Mouse (Mus musculus) heart, adult 8-10 months (tissue): ENCODE measurements around the gene Lypd6. TPM values are rescaled to one million over a fixed set of nuclear protein-coding genes. Genes with fewer than 3 reads are reported as not detected.

Experiments used
- DNase-seq: peaks from one replicate; pipeline ENCODE4 v3.0.0; 2022; ENCODE audit warnings: low spot score
- total RNA-seq, 4 experiments: library from RNA; stranded (reverse); gene quantifications; 2 replicates each; pipeline ENCODE4 v1.2.4; 2022

Lypd6 gene
- total RNA-seq, 4 experiments from 2014 or later: 0.24 to 2.8 (median 0.73) TPM

DNA sequence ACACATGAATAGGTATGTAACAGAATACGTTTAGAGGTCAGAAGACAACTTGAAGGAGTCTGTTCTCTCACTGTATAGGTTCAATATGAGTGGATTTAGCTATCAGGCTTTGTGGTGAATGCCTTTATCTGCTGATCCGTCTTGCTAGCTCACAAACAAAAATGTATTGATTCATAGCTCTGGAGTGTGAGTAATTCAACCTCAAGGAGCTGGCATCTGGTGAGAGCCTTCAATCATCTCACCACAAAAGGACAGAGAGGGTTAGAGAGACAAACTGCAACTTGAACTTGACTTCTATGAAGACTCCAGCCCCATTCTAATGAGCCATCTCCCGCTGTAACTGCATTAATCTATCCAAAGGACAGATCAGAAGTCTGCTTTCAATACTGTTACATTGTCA lies 40.6 kb downstream of the Lypd6 start:
- no peak for DNase-seq

DNA sequence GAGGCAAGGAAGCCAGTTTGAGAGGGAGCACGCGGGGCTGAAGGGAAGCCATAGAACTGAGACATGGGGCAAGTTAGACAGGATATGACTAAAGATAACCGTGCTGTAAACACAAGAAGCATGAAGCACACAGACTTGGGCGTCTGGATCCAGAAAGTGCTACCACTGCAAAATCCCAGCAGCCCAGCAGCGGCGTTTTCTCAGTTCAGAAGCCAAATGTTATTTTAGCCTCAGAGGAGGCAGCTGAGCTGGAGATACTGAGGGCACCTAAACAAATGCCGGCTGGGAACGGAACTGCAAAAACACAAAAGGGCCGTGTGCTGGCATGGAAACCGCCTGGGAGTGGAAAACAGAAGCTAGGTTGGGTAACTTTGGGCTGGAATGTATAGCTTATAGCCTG lies 43.9 kb downstream of the Lypd6 start:
- peak; percentile 19 for DNase-seq

DNA sequence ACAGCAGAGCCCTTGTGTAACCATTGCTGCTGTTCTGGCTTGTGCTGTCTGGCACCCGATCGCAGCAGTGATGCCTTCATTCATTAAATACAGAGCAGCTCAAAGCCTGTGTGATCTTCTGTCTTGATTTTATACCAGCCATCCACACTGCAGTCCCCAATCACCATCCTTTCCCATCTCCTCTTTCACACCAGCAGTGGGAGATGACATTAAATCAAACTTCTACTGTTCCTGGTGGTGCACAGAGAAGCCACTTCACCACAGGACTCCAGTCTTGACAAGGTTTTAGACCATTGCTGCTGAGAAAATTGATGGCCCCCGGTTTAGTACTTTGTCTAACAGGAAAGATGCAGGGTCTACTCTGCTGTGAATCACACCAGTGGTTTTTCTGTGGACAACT lies 44.9 kb downstream of the Lypd6 start:
- no peak for DNase-seq

DNA sequence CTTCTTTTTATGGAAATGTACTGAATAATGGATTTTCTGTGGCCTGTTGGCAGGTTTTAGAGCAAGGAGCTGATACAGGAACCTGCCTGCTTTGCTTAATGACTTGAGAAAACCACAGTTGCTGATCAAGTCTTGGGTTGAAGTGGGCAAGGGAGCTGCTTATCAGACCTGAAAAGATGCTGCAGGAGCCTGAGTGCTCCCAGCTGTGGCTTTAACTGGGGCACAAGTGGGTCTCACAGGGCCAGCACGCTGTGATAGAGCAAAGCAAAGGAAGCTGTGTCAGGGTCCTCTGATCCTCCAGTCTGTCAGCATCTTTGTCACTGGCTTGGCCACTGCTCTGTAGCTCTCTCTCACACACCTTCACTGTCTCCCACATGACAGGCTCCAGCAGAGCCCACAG lies 45.4 kb downstream of the Lypd6 start:
- DNase-seq: no peak

DNA sequence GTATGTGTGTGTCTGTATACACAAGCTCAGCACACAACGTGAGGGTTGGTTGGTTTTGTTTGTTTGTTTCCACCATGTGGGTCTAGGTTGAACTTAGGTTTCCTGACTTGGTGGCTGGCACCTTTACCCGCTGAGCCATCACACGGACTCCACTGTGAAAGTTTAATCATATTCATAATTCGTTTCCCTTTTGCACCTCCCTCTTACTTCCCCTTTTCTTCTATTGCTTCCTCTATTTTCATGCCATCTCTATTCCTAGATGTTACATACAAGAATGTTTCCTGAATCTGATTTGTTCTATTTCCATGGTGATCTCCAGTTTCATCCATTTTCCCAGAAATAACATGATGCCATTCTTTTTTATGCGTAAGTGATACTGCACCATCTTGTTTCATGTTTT lies 46.2 kb downstream of the Lypd6 start:
- DNase-seq: no peak

DNA sequence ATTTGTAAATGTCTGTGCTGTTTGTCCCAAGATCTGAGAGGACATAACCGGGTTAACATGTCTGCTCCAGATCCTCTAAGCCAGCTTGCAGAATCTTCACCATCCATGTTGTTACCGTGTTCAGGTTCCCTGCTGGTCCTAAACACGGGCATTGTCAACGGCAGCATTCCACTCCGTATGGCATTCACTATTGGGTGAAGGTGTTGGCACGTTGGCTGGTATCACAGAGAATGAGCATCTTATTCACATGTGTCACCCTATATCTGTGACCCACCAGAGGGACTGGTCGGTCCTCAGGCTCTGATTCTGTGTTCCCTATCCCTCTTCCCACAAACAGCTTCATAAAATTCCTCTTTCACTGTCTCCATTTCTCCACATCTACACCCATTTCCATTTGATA lies 52.9 kb downstream of the Lypd6 start:
- no peak for DNase-seq

DNA sequence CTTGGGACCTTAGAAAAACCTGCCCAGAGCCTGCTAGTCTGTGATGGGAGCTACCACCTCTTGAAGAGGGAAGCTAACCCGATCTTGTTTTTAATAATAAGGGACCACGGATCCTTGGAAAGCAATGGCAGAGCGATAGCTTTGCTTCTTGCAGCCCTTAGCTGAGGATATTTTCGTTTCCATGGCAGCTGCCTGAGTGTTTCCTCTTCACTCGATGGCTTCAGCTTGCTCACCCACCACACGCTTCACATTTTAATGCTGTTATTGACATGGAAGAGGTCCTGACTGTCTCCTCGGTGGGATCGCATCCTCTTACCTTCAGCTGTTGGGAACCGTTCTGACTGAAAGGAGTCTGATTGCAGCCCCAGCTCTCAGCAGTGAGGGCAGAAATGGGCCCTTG lies 54.6 kb downstream of the Lypd6 start:
- DNase-seq: no peak

DNA sequence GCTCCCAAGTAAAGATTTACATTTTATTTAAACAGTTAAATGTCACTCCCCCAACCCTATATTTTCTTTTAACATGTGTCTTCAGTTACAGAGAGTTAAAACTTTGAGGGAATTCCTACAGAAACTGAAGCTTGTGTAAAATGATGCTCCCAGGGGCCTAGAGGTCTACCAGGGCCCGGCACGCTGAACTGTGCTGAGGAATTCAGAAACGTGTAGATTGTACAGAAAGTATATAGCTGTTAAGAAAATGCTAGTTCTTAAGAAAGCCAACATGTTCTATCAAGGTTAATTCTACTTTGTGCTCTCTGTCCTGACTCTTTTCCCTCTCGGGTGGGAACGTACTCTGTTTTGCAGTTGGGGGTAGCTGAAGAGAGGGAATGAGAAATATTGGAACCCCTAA lies 57.1 kb downstream of the Lypd6 start:
- no peak for DNase-seq

DNA sequence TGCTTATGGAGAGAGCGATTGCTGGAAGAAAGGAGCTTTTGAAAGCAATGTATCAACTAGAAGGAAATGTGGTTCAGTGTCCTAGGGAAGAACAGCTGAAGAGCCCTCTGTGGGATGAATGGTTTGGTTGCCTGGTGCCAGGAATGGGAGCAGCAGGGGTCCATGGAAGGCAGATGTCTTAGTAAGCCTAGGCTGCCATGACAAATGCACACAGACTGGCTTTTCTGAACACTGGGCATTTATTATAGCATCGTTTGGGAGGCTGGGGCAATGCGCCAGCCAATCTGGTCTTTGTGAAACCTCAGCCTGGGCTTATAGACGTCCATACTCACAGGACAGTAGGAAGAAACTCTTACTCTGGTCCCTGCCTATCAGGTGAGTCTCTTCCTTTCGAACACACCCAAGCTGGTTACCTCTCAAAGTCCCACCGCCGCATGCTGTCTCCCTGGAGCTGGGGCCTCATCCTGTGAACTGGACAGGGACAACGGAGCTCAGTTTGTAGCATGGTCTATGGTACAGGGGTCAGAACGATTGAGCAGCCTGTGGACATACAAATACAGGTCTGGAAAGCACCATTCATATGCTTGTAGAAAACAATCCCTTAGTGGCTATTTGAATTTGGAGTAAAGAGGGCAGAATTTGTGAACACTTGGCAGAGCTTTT lies 61.4 kb downstream of the Lypd6 start:
- DNase-seq: no peak

DNA sequence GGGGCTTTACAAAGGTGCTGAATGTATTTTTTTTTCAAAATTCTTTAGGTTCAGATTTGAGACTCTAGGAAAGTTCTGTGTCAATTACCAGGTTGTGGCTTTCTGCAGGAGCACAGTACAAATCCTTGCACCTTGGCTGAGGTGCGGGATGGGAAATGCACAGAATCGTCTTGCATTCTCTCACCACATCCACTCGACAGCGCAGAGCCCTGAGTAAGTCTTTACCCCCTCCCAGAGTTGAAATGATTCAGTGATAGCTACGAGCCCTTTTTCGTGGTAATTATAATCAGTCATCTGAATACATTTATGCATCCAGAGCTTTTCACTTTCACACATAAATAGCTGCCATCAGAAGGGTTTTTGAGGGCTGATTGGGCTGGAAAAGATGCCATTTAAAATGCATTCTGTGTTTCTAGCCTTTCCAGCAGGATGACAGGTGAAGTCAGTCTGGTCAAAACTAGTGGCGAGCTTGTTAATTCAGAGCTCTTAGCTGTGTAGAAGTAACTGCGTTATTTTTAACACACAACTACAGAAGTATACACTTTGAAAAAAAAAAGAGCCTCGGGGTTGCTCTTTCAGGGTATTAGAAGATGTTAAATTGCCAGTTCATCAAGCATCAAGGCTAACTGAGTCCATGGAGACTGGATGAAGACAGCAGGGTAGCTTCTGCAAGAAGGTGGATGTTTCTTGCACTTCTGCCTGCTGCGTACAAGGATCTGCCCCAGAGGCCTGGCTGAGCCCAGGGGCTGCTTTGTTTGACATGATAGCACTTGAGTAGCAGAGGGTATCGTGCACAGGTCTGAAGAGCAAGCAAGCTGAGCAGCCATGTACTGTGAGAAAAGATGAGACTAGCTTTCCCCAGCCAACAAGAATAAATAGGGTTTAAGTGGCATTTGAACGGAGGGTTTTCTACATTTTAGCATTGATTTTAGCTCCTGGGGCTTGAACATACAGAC lies 62.4 kb downstream of the Lypd6 start:
- no peak for DNase-seq

DNA sequence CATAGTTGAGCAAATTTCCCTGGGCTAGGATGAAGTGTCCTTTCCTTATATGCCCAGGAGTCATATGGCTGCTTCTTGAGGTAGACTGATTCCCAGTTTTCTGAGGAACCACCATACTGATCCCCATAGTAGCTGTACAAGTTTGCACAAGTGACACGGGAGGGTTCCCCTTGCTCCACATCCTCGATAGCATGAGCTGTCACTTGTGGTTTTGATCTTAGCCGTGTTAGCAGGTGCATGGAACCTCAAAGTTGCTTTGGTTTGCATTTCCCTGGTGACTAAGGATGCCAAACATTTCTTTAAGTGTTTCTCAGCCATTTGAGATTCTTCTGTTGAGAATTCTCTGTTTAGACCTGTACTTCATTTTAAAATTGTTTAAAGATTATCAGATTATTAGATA lies 64.4 kb downstream of the Lypd6 start:
- no peak for DNase-seq

DNA sequence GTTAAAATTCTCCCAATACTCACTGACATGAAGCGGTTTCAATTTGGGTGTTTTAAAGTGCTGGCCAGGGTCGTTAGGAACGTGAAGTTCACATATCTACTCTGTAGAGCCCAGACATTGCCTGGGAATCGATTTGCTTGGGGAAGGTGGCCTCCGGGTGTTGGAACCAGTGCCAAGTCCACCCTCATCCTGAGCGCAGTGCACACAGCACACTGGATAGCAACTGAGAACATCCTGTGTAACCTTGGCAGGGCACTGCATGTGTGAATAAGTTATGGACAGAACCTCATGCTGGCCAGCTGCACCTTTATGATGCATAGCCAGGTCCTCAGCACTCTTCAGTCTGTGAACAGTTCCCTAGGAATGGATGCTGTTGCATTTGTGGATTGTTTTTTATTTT lies 77.4 kb downstream of the Lypd6 start:
- DNase-seq: no peak

DNA sequence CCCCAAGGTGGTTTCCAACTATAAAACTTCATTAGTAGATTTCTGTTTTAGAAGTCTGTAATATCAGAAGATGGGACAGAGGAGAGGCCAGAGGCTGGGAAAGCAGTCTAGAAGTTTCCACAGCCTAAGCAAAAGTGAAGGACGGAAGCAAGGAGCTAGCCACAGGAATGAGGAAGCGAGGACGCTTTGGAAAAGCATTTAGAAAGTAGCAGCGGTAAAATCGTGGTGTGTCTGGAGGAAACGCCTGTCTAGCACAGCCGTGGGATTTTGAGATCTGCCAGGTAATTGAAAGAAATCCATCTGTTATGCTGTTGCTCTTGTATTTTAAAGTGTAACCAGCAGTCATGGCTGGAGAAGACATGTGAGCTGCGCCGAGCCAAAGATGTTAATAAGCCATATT lies 81.1 kb downstream of the Lypd6 start:
- no peak for DNase-seq

DNA sequence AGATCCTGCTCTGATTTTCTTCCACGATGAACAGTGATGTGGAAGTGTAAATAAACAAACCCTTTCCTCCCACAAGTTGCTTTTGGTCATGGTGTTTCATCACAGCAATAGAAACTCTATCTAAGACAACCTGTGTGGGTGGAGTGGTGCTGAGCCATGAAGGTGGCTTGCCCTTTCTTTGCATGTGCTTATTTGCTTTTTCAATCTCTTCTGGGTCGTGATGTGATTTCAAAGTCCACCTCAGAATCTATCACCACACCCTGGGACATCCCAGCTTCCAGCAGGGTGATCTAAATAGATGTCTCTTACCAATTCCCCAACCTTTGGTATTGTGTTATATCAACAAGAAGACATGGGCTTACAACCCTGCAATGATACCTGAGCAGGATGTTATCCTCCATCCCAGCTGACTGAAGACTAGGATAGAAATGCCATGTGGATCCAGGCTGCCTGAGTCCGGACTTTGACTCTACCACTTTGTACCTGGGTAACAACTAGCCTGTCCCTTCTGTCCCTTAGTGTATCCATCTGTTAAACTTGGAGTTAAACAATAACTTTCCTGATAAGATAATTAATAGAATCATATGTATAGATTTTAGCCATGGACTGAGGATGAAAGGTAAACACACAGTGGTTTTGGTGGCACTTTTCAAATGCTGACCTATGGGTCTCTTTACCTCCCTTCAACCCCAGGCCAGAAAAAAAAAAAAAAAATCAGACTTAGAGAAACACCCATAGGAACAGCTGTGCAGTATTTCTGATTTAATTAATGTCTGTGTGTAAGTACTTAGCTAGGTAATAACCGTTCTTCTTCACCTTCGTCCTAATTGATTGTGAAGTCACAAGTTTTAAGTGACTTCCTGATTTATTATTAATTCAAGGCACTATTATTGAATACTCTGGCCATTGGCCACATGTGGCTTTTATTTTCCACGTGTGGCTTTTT lies 83.3 kb downstream of the Lypd6 start:
- no peak for DNase-seq

DNA sequence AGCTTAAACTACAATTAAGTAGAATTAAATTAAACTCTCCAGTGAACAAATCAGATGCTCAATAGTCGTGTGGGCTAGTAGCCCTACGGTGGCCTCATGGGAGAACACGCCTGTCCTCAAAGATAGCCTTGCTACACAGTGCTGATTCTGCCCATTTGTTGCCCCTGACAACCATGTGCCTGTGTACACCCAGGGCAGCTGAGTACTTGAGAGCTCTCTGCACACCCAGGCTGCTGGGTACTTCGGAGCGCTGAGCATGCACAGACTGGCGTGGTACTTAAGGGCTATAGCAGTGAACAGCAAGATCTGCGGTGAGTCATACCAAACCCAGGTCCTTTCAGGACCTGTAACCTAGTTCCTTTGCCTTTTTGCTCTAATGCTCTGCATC lies 84.0 kb downstream of the Lypd6 start:
- DNase-seq: no peak

DNA sequence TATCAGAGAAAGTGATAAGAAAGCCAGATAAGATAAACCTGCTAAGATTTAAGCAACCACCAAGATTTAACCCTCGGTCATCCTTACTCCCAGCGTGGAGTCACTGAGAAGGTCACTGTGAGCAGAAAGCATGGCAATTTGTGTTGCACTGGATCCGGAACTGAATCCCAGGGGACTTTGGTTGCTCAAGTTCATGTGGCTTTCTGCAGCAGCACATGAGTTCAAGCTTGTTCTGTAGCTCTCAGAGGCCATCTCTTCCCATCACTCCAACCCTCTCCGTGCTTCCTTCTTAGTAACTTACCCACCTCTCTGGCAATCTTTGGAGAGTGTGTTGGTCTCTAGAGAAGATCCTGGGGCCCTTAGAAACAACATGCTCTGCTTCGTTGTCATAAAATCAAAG lies 84.6 kb downstream of the Lypd6 start:
- DNase-seq: no peak

DNA sequence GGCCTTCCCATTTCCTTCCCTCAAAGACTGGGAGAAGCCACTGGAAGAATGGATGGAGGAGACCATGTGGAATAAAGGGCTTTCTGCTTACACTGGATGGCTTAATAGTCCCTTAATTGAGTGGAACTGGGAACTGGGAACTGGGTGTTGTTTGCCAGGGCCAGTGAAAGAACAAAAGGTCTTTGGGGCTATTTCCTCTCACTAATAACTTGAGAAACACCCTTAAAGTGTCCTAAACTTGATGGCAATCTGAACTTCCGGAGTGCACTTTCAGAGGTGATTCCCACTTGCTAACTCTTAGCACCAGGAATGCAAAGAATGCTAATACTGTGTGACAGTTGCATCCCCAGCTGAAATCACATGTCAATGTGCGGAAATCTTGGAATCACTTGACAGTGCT lies 85.2 kb downstream of the Lypd6 start:
- no peak for DNase-seq

DNA sequence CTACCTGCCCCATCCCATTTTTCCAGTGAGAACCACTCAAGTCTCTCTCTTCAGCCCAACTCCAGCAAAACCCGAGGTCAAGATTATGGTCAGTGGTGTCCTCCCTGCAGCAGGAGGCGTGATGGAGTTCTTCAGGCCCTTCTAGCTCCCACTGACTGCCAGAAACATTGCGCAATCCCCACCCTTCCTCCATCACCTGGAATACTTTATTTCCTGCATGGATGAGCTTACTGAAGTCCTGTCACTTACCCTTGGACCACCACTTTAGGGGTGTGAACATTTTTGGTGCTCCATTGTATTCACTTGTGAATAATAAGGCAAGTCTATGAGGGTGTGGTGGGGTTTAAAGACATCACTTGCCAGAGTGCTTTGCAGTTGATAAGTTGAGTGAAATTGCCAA lies 85.7 kb downstream of the Lypd6 start:
- no peak for DNase-seq

DNA sequence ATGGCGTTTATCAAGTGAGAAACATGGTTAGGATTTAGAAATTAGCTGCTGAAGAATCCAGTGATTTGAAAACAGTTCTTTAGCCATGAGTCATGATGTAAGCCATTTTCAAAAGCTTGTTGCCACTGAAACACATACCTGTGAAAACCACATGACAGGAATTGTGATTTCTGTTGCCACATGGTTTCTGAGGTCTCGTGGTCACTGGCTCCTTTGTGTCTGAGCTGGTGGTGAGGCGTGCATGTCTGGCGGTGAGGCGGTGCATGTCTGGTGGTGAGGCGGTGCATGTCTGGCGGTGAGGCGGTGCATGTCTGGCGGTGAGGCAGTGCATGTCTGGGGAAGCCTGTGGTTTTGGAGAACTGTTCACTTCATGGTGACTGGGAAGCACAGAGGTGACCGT lies 89.8 kb downstream of the Lypd6 start:
- DNase-seq: no peak

DNA sequence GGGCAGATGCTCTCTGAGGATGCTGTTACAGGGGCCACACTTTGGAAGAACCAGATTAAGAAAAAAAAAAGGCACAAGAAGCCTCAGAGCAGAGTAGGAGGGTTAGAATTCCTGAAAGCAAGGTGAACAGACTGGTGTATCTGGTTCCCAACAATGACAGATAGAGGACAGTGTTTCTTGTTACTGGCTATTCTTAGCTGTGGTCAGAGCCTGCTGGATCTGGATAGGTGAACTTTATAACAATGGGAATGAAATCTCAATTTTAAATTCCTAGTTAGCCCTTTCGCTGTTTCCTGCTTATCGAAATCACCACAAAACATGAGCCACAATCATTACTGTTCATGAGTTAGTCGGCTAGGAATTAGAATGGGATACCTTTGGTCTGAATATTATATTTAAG lies 93.8 kb downstream of the Lypd6 start:
- DNase-seq: no peak

DNA sequence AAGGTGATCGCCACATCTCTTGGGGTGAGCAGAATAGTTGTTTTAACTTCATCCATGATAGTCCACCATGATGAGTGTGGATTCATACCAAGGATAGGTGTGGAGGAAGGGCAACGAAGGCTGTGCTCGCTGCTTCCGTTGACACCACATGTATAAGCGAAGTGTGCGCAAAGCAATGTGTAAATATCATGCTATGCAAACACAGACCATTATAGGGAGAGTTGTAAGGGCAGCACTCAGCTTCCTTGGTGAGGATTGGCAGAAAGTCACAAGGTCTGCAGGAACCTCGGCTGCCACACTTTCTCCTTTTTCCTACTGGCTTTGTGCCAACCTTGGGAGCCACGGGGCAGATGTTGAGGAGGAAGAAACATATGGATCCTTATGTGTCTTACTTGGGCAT lies 97.4 kb downstream of the Lypd6 start:
- DNase-seq: no peak

DNA sequence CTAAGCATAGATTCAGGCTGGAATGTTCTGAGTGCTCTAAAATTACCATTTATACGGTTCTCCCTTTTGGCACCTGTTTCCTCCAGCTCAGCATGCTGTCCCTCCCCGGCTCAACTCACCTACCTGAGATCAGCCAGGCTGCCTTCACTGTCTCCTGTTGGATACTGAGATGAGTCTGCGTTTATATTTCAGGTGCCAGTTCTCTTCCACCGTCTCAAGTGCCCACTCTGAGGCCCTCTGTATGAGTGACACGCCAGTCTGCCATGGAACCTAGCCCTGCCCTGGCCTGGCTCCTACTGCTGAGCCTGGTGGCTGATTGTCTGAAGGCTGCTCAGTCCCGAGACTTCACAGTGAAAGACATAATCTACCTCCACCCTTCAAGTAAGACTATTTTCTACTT lies 99.0 kb downstream of the Lypd6 start:
- no peak for DNase-seq
